Mouse (Mus musculus) urinary bladder, postnatal 14 days (tissue): Measurements from ENCODE around the gene Snx33.
"Not testable (repeated sequence)": the region's sequence is repeated elsewhere in the genome, so short reads cannot be mapped to it uniquely, and the experiment has no call there.

Experiments
- DNase-seq: peaks from one replicate; pipeline ENCODE4 v3.0.0; 2021; ENCODE audit warnings: low spot score

Gene Snx33

GRCm38 (mm10) chr9:56928041-56928811, at the start of gene Snx33:
Gene Snx33 (minus strand): TSS chr9:56928371.
- DNase-seq, result peak; percentile 95

GRCm38 (mm10) chr9:56975199-56975598, 47.0 kb upstream of the Snx33 start:
- no peak for DNase-seq

GRCm38 (mm10) chr9:56973960-56974524, 45.9 kb upstream of the Snx33 start:
- no peak for DNase-seq

- DNase-seq, result no peak
These were observed 42.0 kb upstream of the Snx33 start for GRCm38 (mm10) chr9:56970158-56970557.

GRCm38 (mm10) chr9:56961591-56961990, 33.4 kb upstream of the Snx33 start:
- no peak for DNase-seq

GRCm38 (mm10) chr9:56958689-56959088, 30.5 kb upstream of the Snx33 start:
- no peak for DNase-seq

GRCm38 (mm10) chr9:56956966-56957675, 28.9 kb upstream of the Snx33 start:
- no peak for DNase-seq

GRCm38 (mm10) chr9:56953562-56953961, 25.4 kb upstream of the Snx33 start:
- DNase-seq, result no peak

GRCm38 (mm10) chr9:56950414-56951400, 22.5 kb upstream of the Snx33 start, which contains the start of gene Snupn:
Gene Snupn (plus strand): TSS chr9:56950878.
- DNase-seq, result peak; percentile 98

- no peak for DNase-seq
These were observed 21.6 kb upstream of the Snx33 start for GRCm38 (mm10) chr9:56949767-56950166.

- DNase-seq, result not testable (repeated sequence)
These were observed 20.5 kb upstream of the Snx33 start for GRCm38 (mm10) chr9:56948699-56949098.

- peak; percentile 31 for DNase-seq
These were observed 19.3 kb upstream of the Snx33 start for GRCm38 (mm10) chr9:56947481-56947880.

GRCm38 (mm10) chr9:56938374-56938773, 10.2 kb upstream of the Snx33 start:
- DNase-seq, result no peak

GRCm38 (mm10) chr9:56937223-56938160, 9.3 kb upstream of the Snx33 start, which contains the start of gene Imp3:
Gene Imp3 (plus strand): TSS chr9:56937475.
- DNase-seq, result peak; percentile 91

GRCm38 (mm10) chr9:56936861-56937222, 8.7 kb upstream of the Snx33 start:
- DNase-seq, result no peak

- no peak for DNase-seq
These were observed 2.4 kb upstream of the Snx33 start for GRCm38 (mm10) chr9:56930556-56930955.

GRCm38 (mm10) chr9:56929496-56929895, 1.3 kb upstream of the Snx33 start:
- no peak for DNase-seq

- DNase-seq, result peak; percentile 53
These were observed 769 bp downstream of the Snx33 start for GRCm38 (mm10) chr9:56927191-56928012.

GRCm38 (mm10) chr9:56926387-56926786, 1.8 kb downstream of the Snx33 start:
- DNase-seq, result no peak

GRCm38 (mm10) chr9:56926025-56926360, 2.2 kb downstream of the Snx33 start:
- DNase-seq, result no peak
